Mouse (Mus musculus): Measurements from ENCODE around the gene Dhx37. TPM values are rescaled to one million over a fixed set of nuclear protein-coding genes. Genes with fewer than 3 reads are reported as not detected.
"Not testable (repeated sequence)": the region's sequence is repeated elsewhere in the genome, so short reads cannot be mapped to it uniquely, and the experiment has no call there.

The Dhx37 gene
- polyA plus RNA-seq, 1 experiment from 2014 or later = 19.2 TPM

DNA sequence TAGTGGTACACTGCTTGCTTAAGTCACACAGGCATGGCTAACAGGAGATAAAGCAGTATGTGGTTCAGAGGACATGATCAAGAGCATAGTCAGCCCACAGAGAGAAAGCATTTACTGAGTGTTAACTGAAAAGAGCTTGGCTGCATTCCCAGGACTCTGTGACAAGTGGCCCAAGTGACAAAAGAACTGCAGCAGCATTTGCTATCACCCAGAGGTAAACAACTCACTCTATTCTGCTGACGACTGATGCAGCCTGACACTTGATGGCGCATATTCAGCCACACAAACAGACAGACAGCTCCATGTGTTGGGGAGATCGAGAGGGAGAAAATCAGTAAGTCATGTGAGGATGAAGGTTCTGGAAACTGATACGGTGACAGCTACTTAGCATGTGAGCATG is 20.2 kb downstream of the Dhx37 start:
- Histone ChIP-seq H3K4me1 (replicated peaks) (peaks cover 12% of the 10 kb centered on the region), H3K36me3 (peaks cover 64% of the 10 kb centered on the region), H3K27me3 (ENCODE audit: insufficient read depth, poor library complexity, severe bottlenecking) (no peaks in the 10 kb centered on the region), H3K27ac (no peak overlapping the region), H3K9me3 (no peaks in the 10 kb centered on the region), H3K4me3 (no peak overlapping the region)
- DNase-seq (ENCODE audit: low spot score) = no peak
- WGBS = 87% methylated on average over 4 of the region's 4 CpGs

DNA sequence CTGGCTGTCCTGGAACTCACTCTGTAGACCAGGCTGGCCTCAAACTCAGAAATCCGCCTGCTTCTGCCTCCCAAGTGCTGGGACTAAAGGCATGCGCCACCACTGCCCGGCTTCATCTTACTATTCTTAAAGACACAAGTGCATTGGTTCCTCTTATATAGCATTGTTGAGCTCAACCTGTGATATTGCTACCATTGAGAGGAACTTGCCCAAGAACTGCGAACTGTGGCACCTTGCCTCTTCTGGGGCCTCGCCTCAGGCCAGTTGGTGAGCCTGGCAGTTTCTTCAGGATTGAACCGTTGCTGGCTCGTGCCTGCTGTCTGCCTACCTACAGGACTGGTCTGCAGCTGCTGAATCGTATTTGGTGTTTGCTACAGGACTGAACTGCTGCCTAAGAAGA is 21.4 kb downstream of the Dhx37 start:
- H3K4me3 ChIP-seq; H3K27ac ChIP-seq; DNase-seq (ENCODE audit: low spot score); H3K27me3 ChIP-seq (ENCODE audit: insufficient read depth, poor library complexity, severe bottlenecking); H3K9me3 ChIP-seq: not testable (repeated sequence)
- WGBS = 92% methylated on average over 8 of the region's 8 CpGs
- Histone ChIP-seq H3K36me3 (peaks cover 51% of the 10 kb centered on the region), H3K4me1 (replicated peaks) (peaks cover 15% of the 10 kb centered on the region)

DNA sequence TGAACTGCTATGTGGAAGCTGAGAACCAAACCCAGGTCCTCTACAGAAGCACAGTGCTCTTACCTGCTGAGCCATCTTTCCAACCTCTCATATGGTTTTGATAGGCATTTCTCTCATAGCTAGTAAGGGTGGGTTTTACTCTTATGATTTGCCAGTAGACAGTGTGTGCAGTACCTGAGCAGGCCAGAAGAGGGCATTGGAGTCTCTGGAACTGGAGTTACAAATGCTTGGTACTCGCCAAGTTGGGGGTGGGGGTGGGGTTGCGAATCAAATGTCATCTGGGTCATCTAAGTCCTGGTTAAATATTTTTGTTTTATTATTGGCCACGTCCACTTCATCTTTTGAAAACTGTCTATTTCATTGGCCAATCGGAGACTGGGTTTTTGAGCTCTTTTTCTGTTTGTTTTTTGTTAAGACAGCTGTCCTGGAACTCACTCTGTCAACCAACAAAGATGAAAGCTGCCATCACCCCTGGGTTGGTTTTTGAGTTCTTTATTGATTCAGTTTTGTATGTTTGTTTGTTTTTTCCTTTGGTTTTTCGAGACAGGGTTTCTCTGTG is 21.9 kb downstream of the Dhx37 start:
- WGBS = 57% methylated on average over 5 of the region's 5 CpGs
- H3K27me3 ChIP-seq (ENCODE audit: insufficient read depth, poor library complexity, severe bottlenecking) = no peaks in the 10 kb centered on the region
- DNase-seq (ENCODE audit: low spot score) = peak; percentile 72

DNA sequence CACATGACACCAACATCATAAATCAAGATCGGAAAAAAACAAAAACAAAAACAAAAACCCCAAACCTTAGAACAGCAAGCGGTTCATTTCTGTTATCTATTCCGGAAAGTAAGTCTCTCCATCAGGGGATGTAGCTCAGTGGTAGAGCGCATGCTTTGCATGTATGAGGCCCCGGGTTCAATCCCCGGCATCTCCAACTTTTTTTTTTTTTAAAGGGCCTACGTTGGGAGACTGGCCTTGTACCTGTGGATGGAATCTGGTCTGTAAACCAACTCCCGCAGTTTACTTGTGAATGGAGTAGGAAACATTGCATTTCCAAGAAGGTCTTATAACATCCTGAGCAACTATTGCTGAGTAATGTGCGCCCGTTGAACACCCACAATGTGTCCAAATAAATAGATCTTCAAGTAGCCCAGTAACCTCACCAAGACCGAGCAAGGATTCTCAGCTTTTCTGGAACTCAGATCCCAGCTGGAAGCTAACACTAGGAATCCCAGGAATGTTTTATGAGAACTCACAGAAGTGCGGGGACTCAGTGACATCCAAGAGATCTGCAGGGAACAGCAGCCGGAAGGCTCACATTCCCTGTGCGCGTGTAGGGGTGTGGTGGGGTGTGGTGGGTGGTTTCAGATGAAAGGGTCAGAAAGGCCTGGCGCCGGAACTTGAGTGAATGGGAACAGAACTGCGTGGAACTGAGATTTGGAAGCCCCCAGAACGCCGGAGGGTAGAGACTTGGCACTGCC is 24.4 kb downstream of the Dhx37 start:
- 5% methylated on average over 20 of the region's 20 CpGs for WGBS
- peak overlapping the region; percentile 77 for H3K27ac ChIP-seq
- DNase-seq (ENCODE audit: low spot score) = peak; percentile 72
- H3K9me3 ChIP-seq = no peaks in the 10 kb centered on the region
- H3K36me3 ChIP-seq = peaks cover 21% of the 10 kb centered on the region
- peaks cover 29% of the 10 kb centered on the region for H3K4me1 ChIP-seq (replicated peaks)
- H3K27me3 ChIP-seq (ENCODE audit: insufficient read depth, poor library complexity, severe bottlenecking) = no peaks in the 10 kb centered on the region
- peak overlapping the region; percentile 50 for H3K4me3 ChIP-seq

More for the DNA sequence above, 21.9 kb downstream of the Dhx37 start:
- no peaks in the 10 kb centered on the region for H3K9me3 ChIP-seq
- peaks cover 20% of the 10 kb centered on the region for H3K4me1 ChIP-seq (replicated peaks)
- H3K27ac ChIP-seq = no peak overlapping the region
- H3K4me3 ChIP-seq = no peak overlapping the region
- H3K36me3 ChIP-seq = peaks cover 46% of the 10 kb centered on the region

DNA sequence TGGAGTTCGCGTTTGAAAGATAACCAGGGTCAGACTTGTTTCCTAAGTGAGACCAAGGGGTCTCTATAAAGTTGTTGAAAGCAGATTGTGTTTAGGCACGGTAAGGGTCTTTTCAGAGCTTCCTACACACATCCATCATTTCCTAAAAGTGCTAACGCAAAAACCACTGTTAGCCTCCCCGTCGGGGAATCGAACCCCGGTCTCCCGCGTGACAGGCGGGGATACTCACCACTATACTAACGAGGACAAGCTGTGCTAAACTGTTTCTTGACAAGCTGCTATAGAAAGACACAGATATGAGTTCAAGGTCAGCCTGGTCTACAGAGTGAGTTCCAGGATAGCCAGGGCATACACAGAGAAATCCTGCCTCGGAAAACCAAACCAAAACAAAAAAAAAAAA is 25.1 kb downstream of the Dhx37 start:
- H3K36me3 ChIP-seq = peaks cover 14% of the 10 kb centered on the region
- H3K27ac ChIP-seq = peak overlapping the region; percentile 77
- H3K4me3 ChIP-seq = peak overlapping the region; percentile 50
- H3K9me3 ChIP-seq = no peaks in the 10 kb centered on the region
- no peaks in the 10 kb centered on the region for H3K27me3 ChIP-seq (ENCODE audit: insufficient read depth, poor library complexity, severe bottlenecking)
- DNase-seq (ENCODE audit: low spot score) = peak; percentile 90
- under 1% methylated on average over 13 of the region's 13 CpGs for WGBS
- H3K4me1 ChIP-seq (replicated peaks) = peaks cover 30% of the 10 kb centered on the region

DNA sequence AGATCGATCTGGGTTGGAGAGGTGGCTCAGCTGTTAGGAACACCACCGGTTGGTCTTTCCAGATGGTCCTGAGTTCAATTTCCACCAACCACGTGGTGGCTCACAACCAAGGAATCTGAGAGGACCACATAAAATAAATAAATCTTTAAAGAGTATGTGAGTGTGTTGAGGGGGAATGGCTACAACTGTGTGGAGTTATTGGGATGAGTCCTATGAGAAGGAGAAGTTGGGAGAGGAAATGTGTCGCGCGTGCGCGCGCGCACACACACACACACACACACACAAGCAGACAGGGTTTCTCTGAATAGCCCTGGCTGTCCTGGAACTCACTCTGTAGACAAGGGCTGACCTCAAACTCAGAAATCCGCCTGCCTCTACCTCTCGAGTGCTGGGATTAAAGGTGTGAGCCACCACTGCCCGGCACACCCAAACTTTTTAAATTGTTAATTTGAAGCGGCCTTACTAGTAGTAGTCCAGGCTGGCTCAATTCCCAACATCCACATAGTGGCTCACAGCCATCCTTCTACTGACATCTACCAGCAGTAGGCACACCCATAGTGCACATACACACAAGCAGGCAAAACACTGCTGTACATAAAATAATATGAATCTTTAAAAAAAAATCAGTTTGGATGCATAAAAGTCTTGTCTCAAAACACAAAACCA is 25.9 kb downstream of the Dhx37 start:
- no peaks in the 10 kb centered on the region for H3K9me3 ChIP-seq
- H3K4me3 ChIP-seq = peak overlapping the region; percentile 50
- H3K27ac ChIP-seq = no peak overlapping the region
- DNase-seq (ENCODE audit: low spot score) = no peak
- H3K4me1 ChIP-seq (replicated peaks) = peaks cover 36% of the 10 kb centered on the region
- H3K27me3 ChIP-seq (ENCODE audit: insufficient read depth, poor library complexity, severe bottlenecking) = peaks cover 1% of the 10 kb centered on the region; the same call in 1 of the 2 replicates
- peaks cover 6% of the 10 kb centered on the region for H3K36me3 ChIP-seq
- WGBS = 61% methylated on average over 14 of the region's 14 CpGs

DNA sequence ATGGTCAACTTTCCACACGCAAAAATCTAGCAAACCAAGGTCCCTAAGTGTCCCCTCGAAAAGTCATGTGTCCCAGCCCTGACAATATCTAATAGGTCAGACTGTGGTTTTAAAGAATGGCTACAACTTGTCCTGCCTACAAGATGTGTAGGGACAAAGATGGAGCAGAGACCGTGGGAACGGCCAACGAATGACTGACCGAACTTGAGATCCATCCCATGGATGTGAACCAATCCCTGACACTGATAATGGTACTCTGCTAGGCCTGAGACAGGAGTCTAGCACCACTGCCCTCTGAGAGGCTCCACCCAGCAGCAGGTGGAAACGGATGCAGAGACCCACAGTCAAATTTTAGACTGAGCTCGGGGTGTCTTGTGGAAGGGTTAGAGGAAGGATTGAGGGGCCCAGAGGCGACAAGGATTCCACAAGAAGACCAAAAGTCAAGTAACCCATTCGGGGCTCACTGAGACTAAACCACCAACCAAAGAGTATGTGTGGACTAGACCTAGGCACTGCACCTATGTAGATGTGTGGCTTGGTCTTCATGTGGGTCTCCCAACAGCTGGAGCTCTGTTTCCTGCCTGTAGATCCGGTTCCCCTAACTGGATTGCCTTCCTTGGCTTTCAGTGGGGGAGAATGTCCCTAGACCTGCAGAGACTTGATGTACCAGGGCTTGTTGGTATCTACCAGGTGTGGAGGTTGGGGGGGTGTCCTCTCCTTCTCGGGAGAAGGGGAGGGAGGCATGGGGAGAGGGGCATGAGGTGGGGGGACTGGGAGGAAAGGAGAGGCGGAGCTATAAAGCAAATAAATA is 26.7 kb downstream of the Dhx37 start:
- DNase-seq (ENCODE audit: low spot score) = no peak
- no peaks in the 10 kb centered on the region; the same call in 1 of the 2 replicates for H3K36me3 ChIP-seq
- peaks cover 40% of the 10 kb centered on the region for H3K4me1 ChIP-seq (replicated peaks)
- WGBS = 60% methylated on average over 13 of the region's 13 CpGs
- H3K4me3 ChIP-seq = peak overlapping the region; percentile 73
- H3K27ac ChIP-seq = peak overlapping the region; percentile 87; the same call in 1 of the 2 replicates
- no peaks in the 10 kb centered on the region for H3K9me3 ChIP-seq
- peaks cover 8% of the 10 kb centered on the region; the same call in 1 of the 2 replicates for H3K27me3 ChIP-seq (ENCODE audit: insufficient read depth, poor library complexity, severe bottlenecking)

DNA sequence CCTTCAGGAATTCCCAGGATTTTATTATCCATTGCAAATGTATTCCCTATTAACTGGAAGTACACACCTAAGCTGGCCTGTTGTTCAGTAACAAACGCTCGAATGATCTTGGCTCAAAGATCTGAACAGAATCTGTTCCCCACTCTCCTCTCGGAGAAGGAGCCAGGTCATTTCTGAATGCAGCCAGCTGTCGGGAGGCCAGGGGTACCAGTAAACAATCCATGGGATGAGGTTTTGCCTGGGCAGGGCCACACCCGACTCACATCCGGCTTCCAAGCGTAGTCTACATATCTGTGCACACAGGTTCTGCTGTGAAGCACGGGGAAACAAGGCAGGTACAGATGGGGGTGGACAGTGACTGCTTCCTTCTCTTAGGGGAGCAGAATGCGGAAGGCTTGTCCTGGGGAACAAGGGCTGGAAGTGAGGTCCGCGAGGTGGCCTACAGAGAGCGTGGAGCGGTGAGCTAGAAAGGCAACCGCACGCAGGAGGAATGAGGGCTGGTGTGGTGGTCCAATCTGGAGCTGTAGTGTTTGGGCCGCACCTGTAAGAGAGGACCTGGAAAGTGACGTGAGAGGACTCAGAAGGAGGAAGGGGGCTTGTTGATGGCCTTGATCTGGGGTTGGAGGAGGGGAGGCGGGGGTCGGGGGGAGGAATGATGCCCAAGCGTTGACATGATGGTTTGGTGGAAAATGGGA is 27.5 kb downstream of the Dhx37 start:
- H3K27me3 ChIP-seq (ENCODE audit: insufficient read depth, poor library complexity, severe bottlenecking) = peaks cover 8% of the 10 kb centered on the region; the same call in 1 of the 2 replicates

DNA sequence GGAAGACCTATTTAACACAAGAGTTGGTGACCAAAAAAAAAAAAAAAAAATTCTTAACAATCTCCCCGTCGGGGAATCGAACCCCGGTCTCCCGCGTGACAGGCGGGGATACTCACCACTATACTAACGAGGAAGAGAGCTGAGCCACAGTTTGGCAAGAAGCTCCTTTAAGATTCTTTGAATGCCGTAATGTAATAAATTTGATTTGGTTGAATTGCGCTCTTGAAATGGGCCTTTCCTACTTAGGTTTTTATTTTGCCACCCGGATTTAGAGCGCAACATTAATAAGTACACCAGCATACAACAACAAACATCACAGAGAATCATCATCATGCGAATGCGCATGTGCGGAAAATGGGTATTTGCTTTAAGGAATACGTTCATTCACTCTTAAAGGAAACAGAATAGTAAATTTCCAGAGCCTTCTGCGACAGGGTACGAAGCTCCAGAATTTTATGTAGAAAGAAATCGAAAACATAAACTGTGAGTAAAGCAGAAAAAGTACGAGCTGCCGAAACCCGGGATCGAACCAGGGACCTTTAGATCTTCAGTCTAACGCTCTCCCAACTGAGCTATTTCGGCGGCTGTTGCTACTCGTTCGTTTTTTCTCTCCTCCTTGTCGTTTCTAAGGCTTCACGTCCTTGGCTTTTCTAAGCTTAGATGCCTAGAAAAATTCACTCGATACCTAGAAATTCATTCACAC is 28.2 kb downstream of the Dhx37 start:
- Histone ChIP-seq H3K36me3 (no peaks in the 10 kb centered on the region), H3K27ac (peak overlapping the region; percentile 90), H3K4me3 (peak overlapping the region; percentile 73), H3K27me3 (ENCODE audit: insufficient read depth, poor library complexity, severe bottlenecking) (peaks cover 8% of the 10 kb centered on the region; the same call in 1 of the 2 replicates), H3K9me3 (no peaks in the 10 kb centered on the region), H3K4me1 (replicated peaks) (peaks cover 40% of the 10 kb centered on the region)
- WGBS = under 1% methylated on average over 31 of the region's 31 CpGs
- DNase-seq (ENCODE audit: low spot score) = peak; percentile 90

More for the DNA sequence above, 27.5 kb downstream of the Dhx37 start:
- peak overlapping the region; percentile 73 for H3K4me3 ChIP-seq
- WGBS = 2% methylated on average over 20 of the region's 20 CpGs
- peak overlapping the region; percentile 87 for H3K27ac ChIP-seq
- no peaks in the 10 kb centered on the region for H3K36me3 ChIP-seq
- H3K4me1 ChIP-seq (replicated peaks) = peaks cover 40% of the 10 kb centered on the region
- peak; percentile 73 for DNase-seq (ENCODE audit: low spot score)
- no peaks in the 10 kb centered on the region for H3K9me3 ChIP-seq

DNA sequence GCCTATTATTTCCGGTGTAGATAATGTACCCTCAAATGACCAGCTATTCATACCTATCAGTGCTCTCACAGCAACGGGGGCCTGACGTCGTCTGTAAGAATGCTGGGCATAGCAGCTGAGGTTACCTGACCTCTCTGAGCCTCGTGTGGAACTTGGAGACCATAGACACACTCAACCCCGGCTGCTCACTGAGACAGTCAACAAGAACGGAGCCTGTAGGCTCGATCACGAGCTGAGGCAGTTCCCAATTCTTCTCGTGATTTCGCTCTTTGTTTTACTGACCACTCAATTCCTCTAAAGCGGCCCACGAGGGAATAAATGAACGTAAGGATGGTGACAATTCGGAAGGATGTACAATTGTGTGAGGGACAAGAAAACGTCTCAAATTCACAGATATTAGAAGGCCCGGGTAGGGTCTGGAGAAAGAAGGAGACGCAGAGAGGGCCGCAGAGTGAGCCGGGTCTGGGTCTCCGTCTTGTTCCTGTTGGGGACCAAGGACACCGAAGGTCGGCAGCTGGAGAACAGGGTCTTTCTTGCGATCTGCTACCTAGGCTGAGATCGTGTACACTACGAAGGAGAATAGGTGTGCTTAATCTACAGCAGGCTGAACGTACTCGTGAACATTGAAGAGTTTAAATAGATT is 28.9 kb downstream of the Dhx37 start:
- H3K9me3 ChIP-seq = no peaks in the 10 kb centered on the region
- H3K36me3 ChIP-seq = no peaks in the 10 kb centered on the region
- H3K27me3 ChIP-seq (ENCODE audit: insufficient read depth, poor library complexity, severe bottlenecking) = peaks cover 8% of the 10 kb centered on the region; the same call in 1 of the 2 replicates
- H3K27ac ChIP-seq = peak overlapping the region; percentile 90
- WGBS = under 1% methylated on average over 28 of the region's 28 CpGs
- peaks cover 34% of the 10 kb centered on the region for H3K4me1 ChIP-seq (replicated peaks)
- DNase-seq (ENCODE audit: low spot score) = peak; percentile 83
- H3K4me3 ChIP-seq = peak overlapping the region; percentile 73

DNA sequence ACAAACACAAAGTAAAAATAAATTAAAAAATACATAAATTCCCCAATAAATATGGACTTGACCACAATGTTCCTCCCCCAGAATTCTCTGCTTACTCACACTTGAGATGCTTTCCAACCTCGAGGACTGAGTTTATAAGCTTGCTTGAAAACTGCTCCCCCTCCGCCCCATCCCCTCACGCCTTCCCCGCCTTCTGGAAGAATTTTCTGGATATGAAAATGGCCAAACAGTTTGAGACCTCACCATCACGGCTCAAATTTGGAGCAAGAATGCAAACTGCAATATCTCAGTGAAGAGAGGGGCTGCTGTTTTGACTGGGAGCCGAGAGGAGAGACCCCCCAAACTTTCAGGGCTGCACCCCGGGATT is 29.4 kb downstream of the Dhx37 start:
- under 1% methylated on average over 7 of the region's 7 CpGs for WGBS
- peaks cover 8% of the 10 kb centered on the region; the same call in 1 of the 2 replicates for H3K27me3 ChIP-seq (ENCODE audit: insufficient read depth, poor library complexity, severe bottlenecking)
- no peak for DNase-seq (ENCODE audit: low spot score)
- H3K36me3 ChIP-seq = no peaks in the 10 kb centered on the region
- H3K4me3 ChIP-seq = peak overlapping the region; percentile 73
- peak overlapping the region; percentile 90 for H3K27ac ChIP-seq
- peaks cover 29% of the 10 kb centered on the region for H3K4me1 ChIP-seq (replicated peaks)
- H3K9me3 ChIP-seq = no peaks in the 10 kb centered on the region
